Mouse (Mus musculus) kidney, embryonic 14.5 days (tissue): ENCODE measurements around the gene Spryd4. TPM values are rescaled to one million over a fixed set of nuclear protein-coding genes. Genes with fewer than 3 reads are reported as not detected.
"Not testable (repeated sequence)": the region's sequence is repeated elsewhere in the genome, so short reads cannot be mapped to it uniquely, and the experiment has no call there.

Experiments used
- ATAC-seq: fragments of 200-750 bp; cut with Nextera tagmentation; 2 replicates; pipeline ENCODE4 v1.8.0; 2017; ENCODE audit warnings: moderate number of reproducible peaks, mild to moderate bottlenecking, moderate TSS enrichment, moderate library complexity; ENCODE audit not compliant: low FRiP score, low TSS enrichment
- H3K27ac ChIP-seq: fragments of 300-500 bp; sonication (generic); 2 replicates; pipeline ENCODE4 v1.5.1; 2014; ENCODE audit warnings: low read depth, mild to moderate bottlenecking, low read length, moderate library complexity, mixed read lengths
- H3K27me3 ChIP-seq: fragments of 300-500 bp; sonication (generic); 2 replicates; pipeline ENCODE4 v1.6.1; 2014; ENCODE audit warnings: mild to moderate bottlenecking, low read length; ENCODE audit not compliant: control insufficient read depth, insufficient read depth
- H3K36me3 ChIP-seq: fragments of 300-500 bp; sonication (generic); 2 replicates; pipeline ENCODE4 v1.6.1; 2014; ENCODE audit warnings: low read length, mixed read lengths; ENCODE audit not compliant: control insufficient read depth, insufficient read depth
- H3K4me1 ChIP-seq: fragments of 300-500 bp; sonication (generic); 2 replicates; pipeline ENCODE4 v1.6.1; 2014; ENCODE audit warnings: low read length, mixed read lengths; ENCODE audit not compliant: control insufficient read depth, insufficient read depth
- H3K4me2 ChIP-seq: fragments of 300-500 bp; sonication (generic); replicated peaks from 2 replicates; pipeline ENCODE4 v1.6.1; 2014; ENCODE audit warnings: low read depth, mild to moderate bottlenecking, low read length
- H3K4me3 ChIP-seq: fragments of 300-500 bp; sonication (generic); 2 replicates; pipeline ENCODE4 v1.5.1; 2014; ENCODE audit warnings: mild to moderate bottlenecking, low read length
- H3K9ac ChIP-seq: fragments of 300-500 bp; sonication (generic); 2 replicates; pipeline ENCODE4 v1.6.1; 2014; ENCODE audit warnings: low read depth, mild to moderate bottlenecking, low read length, moderate library complexity
- H3K9me3 ChIP-seq: fragments of 300-500 bp; sonication (generic); 2 replicates; pipeline ENCODE4 v1.6.1; 2016; ENCODE audit warnings: low read length; ENCODE audit not compliant: control insufficient read depth
- WGBS: fragments of 180-500 bp; shearing (Covaris S2); extraction: QIAGEN DNeasy Blood & Tissue Kit; methylation state at CpG from one replicate; pipeline ENCODE4 v1.1.7; 2014; 5-methylcytosine and 5-hydroxymethylcytosine counted together
- polyA plus RNA-seq: library from polyadenylated mRNA; unstranded; fragments of >200 nt; fragmentation: Nextera tagmentation; extraction: Ambion mirVana; gene quantifications from 2 replicates; pipeline ENCODE4 v1.2.1, GENCODE M21; 2014

Gene Spryd4
- polyA plus RNA-seq, 1 experiment from 2014 or later, result 34.8 TPM

- WGBS, result 93% methylated on average over 10 of the region's 10 CpGs
- no peak overlapping the region for H3K4me2 ChIP-seq
- no peak for ATAC-seq
- H3K4me3 ChIP-seq, result no peak overlapping the region
- no peaks in the 10 kb centered on the region for H3K27me3 ChIP-seq
- peaks cover 8% of the 10 kb centered on the region; the same call in 1 of the 2 replicates for H3K4me1 ChIP-seq
- H3K9me3 ChIP-seq, result no peaks in the 10 kb centered on the region
- H3K36me3 ChIP-seq, result peaks cover 14% of the 10 kb centered on the region
- H3K9ac ChIP-seq, result no peak overlapping the region
- no peak overlapping the region for H3K27ac ChIP-seq
Observed at GRCm38 (mm10) chr10:128208326-128208725, 3.3 kb downstream of the Spryd4 start.

GRCm38 (mm10) chr10:128204941-128205340, 6.7 kb downstream of the Spryd4 start:
- Histone ChIP-seq H3K27ac (no peak overlapping the region), H3K36me3 (peaks cover 9% of the 10 kb centered on the region; the same call in 1 of the 2 replicates), H3K9ac (no peak overlapping the region), H3K27me3 (no peaks in the 10 kb centered on the region), H3K4me3 (no peak overlapping the region), H3K9me3 (no peaks in the 10 kb centered on the region), H3K4me1 (no peaks in the 10 kb centered on the region), H3K4me2 (no peak overlapping the region)
- WGBS, result 88% methylated on average over 15 of the region's 15 CpGs
- no peak for ATAC-seq

- H3K4me1 ChIP-seq, result no peaks in the 10 kb centered on the region
- H3K27me3 ChIP-seq, result no peaks in the 10 kb centered on the region
- H3K9me3 ChIP-seq, result no peaks in the 10 kb centered on the region
- WGBS, result 66% methylated on average over 6 of the region's 6 CpGs
- no peak overlapping the region for H3K4me3 ChIP-seq
- H3K36me3 ChIP-seq, result peaks cover 9% of the 10 kb centered on the region; the same call in 1 of the 2 replicates
- H3K27ac ChIP-seq, result no peak overlapping the region
- no peak overlapping the region for H3K4me2 ChIP-seq
- no peak for ATAC-seq
- no peak overlapping the region for H3K9ac ChIP-seq
Observed at GRCm38 (mm10) chr10:128201856-128202255, 9.8 kb downstream of the Spryd4 start.

GRCm38 (mm10) chr10:128194551-128195461, 16.8 kb downstream of the Spryd4 start:
- H3K4me2 ChIP-seq, result peak overlapping the region; percentile 99
- H3K9ac ChIP-seq, result peak overlapping the region; percentile 61
- peak; percentile 90 for ATAC-seq
- no peaks in the 10 kb centered on the region for H3K9me3 ChIP-seq
- H3K4me3 ChIP-seq, result peak overlapping the region; percentile 68
- no peaks in the 10 kb centered on the region for H3K36me3 ChIP-seq
- H3K4me1 ChIP-seq, result no peaks in the 10 kb centered on the region
- no peak overlapping the region for H3K27ac ChIP-seq
- H3K27me3 ChIP-seq, result peaks cover 17% of the 10 kb centered on the region; the same call in 1 of the 2 replicates
- WGBS, result under 1% methylated on average over 79 of the region's 79 CpGs

- peak; percentile 97 for ATAC-seq
- Histone ChIP-seq H3K4me3 (peak within 1 kb of the TSS; percentile 68), H3K27ac (peak within 1 kb of the TSS; percentile 47), H3K27me3 (peaks cover 17% of the 10 kb centered on the region; the same call in 1 of the 2 replicates), H3K9me3 (no peaks in the 10 kb centered on the region), H3K9ac (peak within 1 kb of the TSS; percentile 63), H3K36me3 (no peaks in the 10 kb centered on the region), H3K4me1 (no peaks in the 10 kb centered on the region), H3K4me2 (peak within 1 kb of the TSS; percentile 99)
- under 1% methylated on average over 46 of the region's 46 CpGs for WGBS
Observed at GRCm38 (mm10) chr10:128194024-128194550, 17.5 kb downstream of the Spryd4 start, which contains the start of gene Gls2. TSS of gene Gls2 (plus strand) at chr10:128194457.

- peaks cover 17% of the 10 kb centered on the region; the same call in 1 of the 2 replicates for H3K27me3 ChIP-seq
- no peak overlapping the region for H3K4me2 ChIP-seq
- H3K9me3 ChIP-seq, result no peaks in the 10 kb centered on the region
- H3K36me3 ChIP-seq, result no peaks in the 10 kb centered on the region
- WGBS, result 91% methylated on average over 6 of the region's 6 CpGs
- no peak overlapping the region for H3K4me3 ChIP-seq
- no peak overlapping the region for H3K27ac ChIP-seq
- no peak for ATAC-seq
- no peaks in the 10 kb centered on the region for H3K4me1 ChIP-seq
- no peak overlapping the region for H3K9ac ChIP-seq
Observed at GRCm38 (mm10) chr10:128193113-128193512, 18.5 kb downstream of the Spryd4 start.

GRCm38 (mm10) chr10:128192030-128192766, 19.4 kb downstream of the Spryd4 start:
- H3K4me1 ChIP-seq, H3K4me3 ChIP-seq, H3K9ac ChIP-seq, H3K9me3 ChIP-seq, ATAC-seq, H3K4me2 ChIP-seq, H3K36me3 ChIP-seq, H3K27ac ChIP-seq: not testable (repeated sequence)
- peaks cover 17% of the 10 kb centered on the region; the same call in 1 of the 2 replicates for H3K27me3 ChIP-seq
- 85% methylated on average over 3 of the region's 3 CpGs for WGBS

GRCm38 (mm10) chr10:128191472-128191871, 20.1 kb downstream of the Spryd4 start:
- H3K27ac ChIP-seq, result no peak overlapping the region

More at GRCm38 (mm10) chr10:128191472-128191871, 20.1 kb downstream of the Spryd4 start:
- Histone ChIP-seq H3K9ac (no peak overlapping the region), H3K4me1 (no peaks in the 10 kb centered on the region), H3K9me3 (no peaks in the 10 kb centered on the region), H3K4me2 (no peak overlapping the region), H3K4me3 (no peak overlapping the region), H3K36me3 (no peaks in the 10 kb centered on the region), H3K27me3 (peaks cover 17% of the 10 kb centered on the region; the same call in 1 of the 2 replicates)
- 77% methylated on average over 2 of the region's 2 CpGs for WGBS
- no peak for ATAC-seq
